Mouse (Mus musculus): ENCODE results near the gene Polr2l. TPM values are rescaled to one million over a fixed set of nuclear protein-coding genes. Genes with fewer than 3 reads are reported as not detected.

The Polr2l gene
- polyA plus RNA-seq, 1 experiment from 2014 or later = 68.3 TPM

Other genes starting within 250 kb of the Polr2l start
- 80.2 and 81.8 TPM in 2 replicates for gene Phrf1, start 246.3 kb downstream of the Polr2l start, polyA plus RNA-seq (2015; fragmentation: Nextera tagmentation; extraction: Ambion mirVana)
- 1.1 and 2.3 TPM in 2 replicates for gene Irf7, start 208.7 kb downstream of the Polr2l start, polyA plus RNA-seq (2015; fragmentation: Nextera tagmentation; extraction: Ambion mirVana)
- gene Cdhr5, start 198.3 kb downstream of the Polr2l start, polyA plus RNA-seq (2015; fragmentation: Nextera tagmentation; extraction: Ambion mirVana) = not detected in 2 replicates
- 1.4 TPM in 2 replicates for gene Sct, start 196.0 kb downstream of the Polr2l start, polyA plus RNA-seq (2015; fragmentation: Nextera tagmentation; extraction: Ambion mirVana)
- gene Drd4, start 183.1 kb downstream of the Polr2l start, polyA plus RNA-seq (2015; fragmentation: Nextera tagmentation; extraction: Ambion mirVana) = 0.64 and 0.78 TPM in 2 replicates
- 140 and 142 TPM in 2 replicates for gene Deaf1, start 147.4 kb downstream of the Polr2l start, polyA plus RNA-seq (2015; fragmentation: Nextera tagmentation; extraction: Ambion mirVana)
- gene Tmem80, start 147.4 kb downstream of the Polr2l start, polyA plus RNA-seq (2015; fragmentation: Nextera tagmentation; extraction: Ambion mirVana) = 64.1 and 64.3 TPM in 2 replicates
- gene Eps8l2, start 136.3 kb downstream of the Polr2l start, polyA plus RNA-seq (2015; fragmentation: Nextera tagmentation; extraction: Ambion mirVana) = 0.37 and 0.57 TPM in 2 replicates
- 375 and 378 TPM in 2 replicates for gene Taldo1, start 82.9 kb downstream of the Polr2l start, polyA plus RNA-seq (2015; fragmentation: Nextera tagmentation; extraction: Ambion mirVana)
- 62.2 and 64.2 TPM in 2 replicates for gene Gatd1, start 61.0 kb downstream of the Polr2l start, polyA plus RNA-seq (2015; fragmentation: Nextera tagmentation; extraction: Ambion mirVana)
- gene Cend1, start 45.6 kb downstream of the Polr2l start, polyA plus RNA-seq (2015; fragmentation: Nextera tagmentation; extraction: Ambion mirVana) = 47.0 and 50.4 TPM in 2 replicates
- 83.1 and 86.3 TPM in 2 replicates for gene Slc25a22, start 37.2 kb downstream of the Polr2l start, polyA plus RNA-seq (2015; fragmentation: Nextera tagmentation; extraction: Ambion mirVana)
- gene Pidd1, start 31.1 kb downstream of the Polr2l start, polyA plus RNA-seq (2015; fragmentation: Nextera tagmentation; extraction: Ambion mirVana) = 7.8 and 9.5 TPM in 2 replicates
- 820 and 834 TPM in 2 replicates for gene Rplp2, start 27.8 kb downstream of the Polr2l start, polyA plus RNA-seq (2015; fragmentation: Nextera tagmentation; extraction: Ambion mirVana)
- 21.5 and 22.0 TPM in 2 replicates for gene Pnpla2, start 19.9 kb downstream of the Polr2l start, polyA plus RNA-seq (2015; fragmentation: Nextera tagmentation; extraction: Ambion mirVana)
- gene Cracr2b, start 14.0 kb downstream of the Polr2l start, polyA plus RNA-seq (2015; fragmentation: Nextera tagmentation; extraction: Ambion mirVana) = 5.0 and 8.5 TPM in 2 replicates
- 15.9 and 18.6 TPM in 2 replicates for gene Cd151, start 7.7 kb downstream of the Polr2l start, polyA plus RNA-seq (2015; fragmentation: Nextera tagmentation; extraction: Ambion mirVana)
- 25.6 and 27.3 TPM in 2 replicates for gene Tspan4, start 108 bp upstream of the Polr2l start, polyA plus RNA-seq (2015; fragmentation: Nextera tagmentation; extraction: Ambion mirVana)
- 32.2 and 33.7 TPM in 2 replicates for gene Chid1, start 64.7 kb upstream of the Polr2l start, polyA plus RNA-seq (2015; fragmentation: Nextera tagmentation; extraction: Ambion mirVana)
- 106 and 110 TPM in 2 replicates for gene Ap2a2, start 87.0 kb upstream of the Polr2l start, polyA plus RNA-seq (2015; fragmentation: Nextera tagmentation; extraction: Ambion mirVana)
- 0.25 and 0.28 TPM in 2 replicates for gene Muc6, start 180.2 kb upstream of the Polr2l start, polyA plus RNA-seq (2015; fragmentation: Nextera tagmentation; extraction: Ambion mirVana)
- 0.06 and 0.15 TPM in 2 replicates for gene Muc2, start 215.2 kb upstream of the Polr2l start, polyA plus RNA-seq (2015; fragmentation: Nextera tagmentation; extraction: Ambion mirVana)

Data from forebrain, embryonic 15.5 days (tissue).